Mouse (Mus musculus): ENCODE data around the gene B3glct. TPM values are rescaled to one million over a fixed set of nuclear protein-coding genes. Genes with fewer than 3 reads are reported as not detected.

The B3glct gene
- 24.9 and 33.7 TPM in 2 replicates for total RNA-seq (2014; fragmentation: Nextera tagmentation)
- 13.9 and 29.8 TPM in 2 replicates for total RNA-seq (2017)

DNA sequence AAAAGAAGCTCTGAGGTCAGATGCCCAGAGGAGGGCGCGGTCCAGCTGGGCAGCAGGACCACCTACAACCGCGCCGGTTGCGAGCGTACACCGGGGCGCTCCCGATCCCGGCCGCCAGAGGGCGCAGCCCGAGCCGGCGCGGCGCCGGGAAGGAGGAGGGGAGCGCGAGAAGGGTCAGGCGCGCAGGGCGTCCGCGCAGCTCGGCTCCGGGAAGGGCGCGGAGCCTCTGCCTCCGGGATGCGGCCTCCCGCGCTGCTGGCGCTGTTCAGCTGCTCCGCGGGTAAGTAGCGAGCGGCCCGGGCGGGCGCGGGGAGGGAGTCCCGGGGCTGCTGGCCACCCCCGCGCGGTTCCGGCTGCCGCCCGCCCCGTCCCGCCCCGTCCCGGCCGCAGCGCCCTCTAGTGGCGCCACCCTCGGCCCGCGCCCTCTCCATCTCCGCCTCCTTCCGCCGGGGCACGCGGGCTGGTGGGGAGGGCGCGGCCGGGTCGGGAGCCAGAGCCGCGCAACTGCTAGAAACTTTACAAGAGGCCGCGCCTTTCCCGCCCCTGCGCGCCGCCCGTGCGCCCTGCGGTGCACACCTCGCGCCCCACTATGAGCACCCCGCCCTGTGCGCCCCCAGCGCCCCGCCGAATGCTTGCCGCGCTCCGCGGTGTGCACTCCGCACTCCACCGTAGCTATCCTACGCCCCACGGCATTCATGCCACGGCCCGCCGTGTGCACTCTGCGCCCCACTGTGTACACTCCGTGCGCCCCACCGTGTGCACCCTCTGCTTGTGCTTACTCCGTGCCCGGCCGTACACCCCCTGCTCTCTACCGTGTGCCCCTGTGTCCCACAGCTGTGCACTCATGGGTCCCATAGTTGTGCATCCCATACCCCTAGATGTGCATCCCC, at the start of gene B3glct:
TSS of gene B3glct (plus strand) at position 131 of the 890 bp plus-strand sequence.
- ATAC-seq (replicated peaks; ENCODE audit: low FRiP score, low TSS enrichment, poor library complexity, severe bottlenecking), result peak; percentile 89

- no peak for ATAC-seq (replicated peaks; ENCODE audit: low FRiP score, low TSS enrichment, poor library complexity, severe bottlenecking)
These were observed 43.5 kb upstream of the B3glct start for GRCm38 (mm10) chr5:149634409-149635035.

DNA sequence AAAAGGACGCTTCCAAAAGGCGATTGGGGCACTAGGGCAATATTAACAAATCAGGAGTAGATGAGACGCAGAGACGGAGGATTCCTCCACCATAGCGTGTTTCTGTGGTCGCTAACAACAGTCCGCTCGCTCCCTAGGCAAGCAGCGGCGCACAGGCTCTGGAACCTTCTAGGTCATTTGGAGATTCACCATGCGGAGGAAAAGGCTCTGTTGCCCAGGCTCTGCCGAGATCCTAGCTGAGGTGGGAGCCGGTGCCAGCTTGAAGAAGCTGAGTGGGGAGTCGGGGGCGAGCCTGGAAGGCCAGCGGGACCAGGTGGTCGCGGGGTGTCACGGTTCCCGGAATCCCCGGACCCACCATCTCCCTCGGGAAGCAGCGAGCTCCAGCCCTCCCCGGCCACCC, 42.5 kb upstream of the B3glct start:
- ATAC-seq (replicated peaks; ENCODE audit: low FRiP score, low TSS enrichment, poor library complexity, severe bottlenecking), result peak; percentile 7; the same call in 1 of the 2 replicates

DNA sequence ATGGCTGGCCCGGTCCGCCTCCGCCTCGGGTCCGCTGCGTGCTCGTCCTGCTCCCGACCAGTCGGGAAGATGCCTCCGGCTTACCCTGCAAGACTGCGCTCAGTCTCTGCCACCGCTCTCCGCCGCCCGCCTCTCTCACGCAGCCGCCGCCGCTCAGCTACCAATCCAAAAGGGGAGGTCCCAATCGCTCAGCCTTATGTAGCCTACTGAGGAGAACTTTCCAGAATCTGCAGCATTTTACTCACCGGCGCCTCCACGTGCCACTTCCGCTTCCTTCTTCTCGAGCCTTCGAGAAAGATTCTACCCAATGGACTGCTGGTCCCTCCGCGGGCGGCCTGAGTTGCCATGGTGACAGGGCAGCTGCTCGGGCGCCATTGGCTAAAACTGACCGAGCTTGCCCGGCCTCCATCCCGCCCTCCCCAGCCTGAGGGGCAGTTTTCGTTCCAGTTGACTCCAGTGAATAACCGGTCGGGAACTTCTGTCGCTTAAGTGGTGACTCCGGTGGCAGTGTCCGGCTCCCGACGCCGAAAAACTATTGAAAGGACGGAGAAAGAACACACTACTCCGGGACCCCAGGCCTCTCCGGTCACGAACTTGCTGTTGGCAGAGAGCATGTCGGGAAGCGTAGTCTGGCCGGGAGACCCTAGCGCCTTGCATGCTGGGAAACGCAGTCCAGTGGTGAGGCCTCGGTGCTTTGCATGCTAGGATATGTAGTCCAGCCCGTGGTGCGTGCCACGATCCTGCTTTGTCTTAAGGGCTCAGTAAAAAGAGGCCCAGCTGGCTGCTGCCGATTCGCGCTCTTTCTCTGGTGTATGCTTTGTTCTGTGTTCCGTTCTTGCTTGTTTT, 41.7 kb upstream of the B3glct start, which contains the start of gene Hsph1:
TSS of gene Hsph1 (minus strand) at position 302 of the 846 bp plus-strand sequence.
- ATAC-seq (replicated peaks; ENCODE audit: low FRiP score, low TSS enrichment, poor library complexity, severe bottlenecking), result peak; percentile 91

GRCm38 (mm10) chr5:149637306-149637705, 40.7 kb upstream of the B3glct start:
- no peak for ATAC-seq (replicated peaks; ENCODE audit: low FRiP score, low TSS enrichment, poor library complexity, severe bottlenecking)

DNA sequence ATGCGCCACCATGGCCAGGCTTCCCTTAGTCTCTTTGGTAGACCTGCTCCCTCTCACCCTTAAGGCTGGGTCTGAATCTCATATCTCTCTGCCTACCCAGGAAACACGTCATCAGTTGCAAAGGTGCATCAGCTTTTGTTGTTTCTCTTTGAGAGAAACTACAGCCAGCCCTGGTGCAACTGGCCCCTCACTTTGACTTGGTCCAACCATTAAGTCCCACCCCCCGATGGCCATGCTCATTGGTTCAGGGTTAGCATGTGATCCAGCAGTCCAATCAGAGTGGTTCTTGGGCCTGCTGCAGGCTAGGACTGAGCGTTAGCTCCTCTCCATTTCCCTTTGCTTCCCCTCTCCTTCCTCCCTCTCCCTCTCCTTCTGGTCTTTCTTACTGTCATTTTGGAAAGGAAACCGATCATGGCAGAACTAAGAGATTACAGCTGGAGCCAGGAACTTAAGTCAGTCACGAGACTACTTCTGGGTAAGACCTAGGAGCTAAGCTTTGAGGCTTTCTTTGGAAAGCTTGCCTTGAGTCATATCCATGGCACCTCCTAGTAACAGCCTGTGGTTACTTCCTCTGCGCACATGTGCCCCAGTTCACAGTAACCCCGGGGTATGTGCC, 36.6 kb upstream of the B3glct start:
- 0 out of 2 replicates have a peak, but pooled peaks have one; percentile 43 for ATAC-seq (replicated peaks; ENCODE audit: low FRiP score, low TSS enrichment, poor library complexity, severe bottlenecking)

- peak; percentile 70 for ATAC-seq (replicated peaks; ENCODE audit: low FRiP score, low TSS enrichment, poor library complexity, severe bottlenecking)
These were observed 35.7 kb upstream of the B3glct start for GRCm38 (mm10) chr5:149642366-149642765.

GRCm38 (mm10) chr5:149642783-149643509, 35.1 kb upstream of the B3glct start:
- no peak for ATAC-seq (replicated peaks; ENCODE audit: low FRiP score, low TSS enrichment, poor library complexity, severe bottlenecking)

DNA sequence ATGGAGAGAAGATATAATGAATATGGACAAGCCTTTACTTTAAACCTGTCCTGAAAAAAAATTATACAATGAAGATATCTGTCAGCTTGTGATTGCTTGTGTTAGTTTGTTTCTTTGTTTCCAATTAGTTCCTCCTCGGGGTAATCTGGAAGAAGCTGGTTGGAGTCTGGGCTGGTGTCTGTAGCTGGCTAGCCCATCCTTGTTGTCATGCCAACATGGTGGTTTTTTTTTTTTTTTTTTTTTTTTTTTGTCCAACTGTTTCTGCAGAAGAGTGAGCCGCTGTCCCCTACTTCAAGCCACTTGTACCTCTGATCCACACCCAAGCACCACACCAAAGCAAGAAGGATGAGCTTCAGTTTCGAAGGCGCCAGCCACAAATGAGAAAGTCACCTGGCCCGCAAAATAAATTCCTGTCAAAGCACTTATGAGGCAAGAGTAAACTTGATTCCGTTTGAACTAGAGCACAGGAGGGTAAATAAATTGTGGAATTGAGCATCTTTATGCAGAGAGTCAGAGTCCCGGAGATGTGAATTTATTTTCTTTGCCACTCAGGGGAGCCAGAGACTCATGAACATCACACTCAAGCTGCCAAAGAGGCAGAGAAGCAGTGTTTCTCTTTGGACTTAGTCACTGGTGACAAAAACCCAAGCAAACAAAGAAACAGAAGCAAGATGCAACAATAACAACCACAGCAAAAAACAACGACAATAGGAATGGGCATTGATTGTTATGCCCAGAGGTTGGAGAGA, 30.5 kb upstream of the B3glct start:
- peak; percentile 23 for ATAC-seq (replicated peaks; ENCODE audit: low FRiP score, low TSS enrichment, poor library complexity, severe bottlenecking)

- peak; percentile 27 for ATAC-seq (replicated peaks; ENCODE audit: low FRiP score, low TSS enrichment, poor library complexity, severe bottlenecking)
These were observed 29.8 kb upstream of the B3glct start for GRCm38 (mm10) chr5:149648196-149648595.

GRCm38 (mm10) chr5:149648895-149649406, 29.1 kb upstream of the B3glct start:
- ATAC-seq (replicated peaks; ENCODE audit: low FRiP score, low TSS enrichment, poor library complexity, severe bottlenecking), result peak; percentile 87

- peak; percentile 48; the same call in 1 of the 2 replicates for ATAC-seq (replicated peaks; ENCODE audit: low FRiP score, low TSS enrichment, poor library complexity, severe bottlenecking)
These were observed 28.4 kb upstream of the B3glct start for GRCm38 (mm10) chr5:149649499-149650178.

DNA sequence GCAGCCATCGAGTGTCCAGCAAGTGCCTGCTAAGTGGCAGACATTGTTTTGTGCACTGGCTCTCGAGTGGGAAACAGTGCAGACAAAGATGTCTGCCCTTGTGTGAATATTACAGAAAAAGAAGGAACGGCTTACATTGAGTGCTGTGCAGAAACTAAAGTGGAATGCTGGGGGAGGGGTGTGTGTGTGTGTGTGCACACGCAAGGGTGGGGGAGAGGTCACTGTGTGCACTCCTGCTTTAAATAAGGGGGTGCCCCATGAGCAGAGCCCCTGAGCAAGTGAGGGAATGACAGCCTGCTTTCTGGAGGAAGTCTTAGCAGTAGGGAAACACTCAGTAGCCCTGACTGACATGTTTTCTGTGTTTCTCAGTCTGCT, 27.9 kb upstream of the B3glct start:
- ATAC-seq (replicated peaks; ENCODE audit: low FRiP score, low TSS enrichment, poor library complexity, severe bottlenecking), result no peak

GRCm38 (mm10) chr5:149655636-149656035, 22.4 kb upstream of the B3glct start:
- no peak for ATAC-seq (replicated peaks; ENCODE audit: low FRiP score, low TSS enrichment, poor library complexity, severe bottlenecking)

GRCm38 (mm10) chr5:149658022-149658421, 20.0 kb upstream of the B3glct start:
- ATAC-seq (replicated peaks; ENCODE audit: low FRiP score, low TSS enrichment, poor library complexity, severe bottlenecking), result 0 out of 2 replicates have a peak, but pooled peaks have one; percentile 17

- no peak for ATAC-seq (replicated peaks; ENCODE audit: low FRiP score, low TSS enrichment, poor library complexity, severe bottlenecking)
These were observed 19.2 kb upstream of the B3glct start for GRCm38 (mm10) chr5:149658741-149659413.

GRCm38 (mm10) chr5:149659414-149659780, 18.6 kb upstream of the B3glct start:
- no peak for ATAC-seq (replicated peaks; ENCODE audit: low FRiP score, low TSS enrichment, poor library complexity, severe bottlenecking)

Measured in megakaryocyte-erythroid progenitor cell, adult 5-6 weeks (primary cell).